Mouse (Mus musculus): ENCODE results near the gene Glrx5. TPM values are rescaled to one million over a fixed set of nuclear protein-coding genes. Genes with fewer than 3 reads are reported as not detected.

Glrx5 gene
- total and polyA plus RNA-seq, 2 experiments from 2014 or later: 35.8 to 185 TPM

- Histone ChIP-seq H3K4me1 (ENCODE audit: insufficient read depth, low read length) (peaks cover 3% of the 10 kb centered on the region; the same call in 1 of the 2 replicates), H3K4me2 (ENCODE audit: low read depth, low read length, poor library complexity, severe bottlenecking) (no peak overlapping the region), H3K27ac (ENCODE audit: low read depth, low read length) (no peak overlapping the region), H3K4me3 (ENCODE audit: low read depth, low read length) (no peak overlapping the region), H3K36me3 (ENCODE audit: insufficient read depth, low read length) (no peaks in the 10 kb centered on the region), H3K9me3 (ENCODE audit: low read length) (no peaks in the 10 kb centered on the region), H3K9ac (replicated peaks; ENCODE audit: low read length, poor library complexity, severe bottlenecking) (no peak overlapping the region), H3K27me3 (ENCODE audit: insufficient read depth, low read length) (peaks cover 21% of the 10 kb centered on the region)
- DNase-seq (ENCODE audit: low spot score) (no peak), ATAC-seq (ENCODE audit: low FRiP score) (no peak)
- no peak for TF ChIP-seq CTCF (IDR thresholded peaks at IDR 0.05)
- WGBS: 54% methylated on average over 17 of the region's 17 CpGs
Observed at GRCm38 (mm10) chr12:105013065-105013464, 19.4 kb upstream of the Glrx5 start.

- H3K27me3 ChIP-seq (ENCODE audit: insufficient read depth, low read length): 0 out of 2 replicates have a peak, but pooled peaks cover 4% of the 10 kb centered on the region
- peak; percentile 47 for DNase-seq (ENCODE audit: low spot score)
- ATAC-seq (ENCODE audit: low FRiP score): no peak
- no peak overlapping the region for H3K4me3 ChIP-seq (ENCODE audit: low read depth, low read length)
- no peak overlapping the region for H3K4me2 ChIP-seq (ENCODE audit: low read depth, low read length, poor library complexity, severe bottlenecking)
- WGBS: 73% methylated on average over 4 of the region's 4 CpGs
- no peak for TF ChIP-seq CTCF (IDR thresholded peaks at IDR 0.05)
- no peaks in the 10 kb centered on the region for H3K36me3 ChIP-seq (ENCODE audit: insufficient read depth, low read length)
- no peaks in the 10 kb centered on the region for H3K9me3 ChIP-seq (ENCODE audit: low read length)
- H3K4me1 ChIP-seq (ENCODE audit: insufficient read depth, low read length): no peaks in the 10 kb centered on the region
- H3K9ac ChIP-seq (replicated peaks; ENCODE audit: low read length, poor library complexity, severe bottlenecking): no peak overlapping the region
- no peak overlapping the region for H3K27ac ChIP-seq (ENCODE audit: low read depth, low read length)
Observed at GRCm38 (mm10) chr12:105016199-105016598, 16.3 kb upstream of the Glrx5 start.

- DNase-seq (ENCODE audit: low spot score) (peak; percentile 71), ATAC-seq (ENCODE audit: low FRiP score) (no peak)
- 74% methylated on average over 10 of the region's 10 CpGs for WGBS
- no peak for TF ChIP-seq CTCF (IDR thresholded peaks at IDR 0.05)
- no peaks in the 10 kb centered on the region for H3K4me1 ChIP-seq (ENCODE audit: insufficient read depth, low read length)
- no peak overlapping the region for H3K4me2 ChIP-seq (ENCODE audit: low read depth, low read length, poor library complexity, severe bottlenecking)
- H3K9me3 ChIP-seq (ENCODE audit: low read length): no peaks in the 10 kb centered on the region
- H3K9ac ChIP-seq (replicated peaks; ENCODE audit: low read length, poor library complexity, severe bottlenecking): no peak overlapping the region
- H3K27ac ChIP-seq (ENCODE audit: low read depth, low read length): no peak overlapping the region
- no peak overlapping the region for H3K4me3 ChIP-seq (ENCODE audit: low read depth, low read length)
- 0 out of 2 replicates have a peak, but pooled peaks cover 4% of the 10 kb centered on the region for H3K27me3 ChIP-seq (ENCODE audit: insufficient read depth, low read length)
- H3K36me3 ChIP-seq (ENCODE audit: insufficient read depth, low read length): no peaks in the 10 kb centered on the region
Observed at GRCm38 (mm10) chr12:105016639-105017038, 15.8 kb upstream of the Glrx5 start.

- Histone ChIP-seq H3K36me3 (ENCODE audit: insufficient read depth, low read length) (no peaks in the 10 kb centered on the region), H3K27me3 (ENCODE audit: insufficient read depth, low read length) (no peaks in the 10 kb centered on the region), H3K9ac (replicated peaks; ENCODE audit: low read length, poor library complexity, severe bottlenecking) (no peak overlapping the region), H3K9me3 (ENCODE audit: low read length) (no peaks in the 10 kb centered on the region), H3K27ac (ENCODE audit: low read depth, low read length) (no peak overlapping the region), H3K4me3 (ENCODE audit: low read depth, low read length) (no peak overlapping the region), H3K4me1 (ENCODE audit: insufficient read depth, low read length) (no peaks in the 10 kb centered on the region), H3K4me2 (ENCODE audit: low read depth, low read length, poor library complexity, severe bottlenecking) (no peak overlapping the region)
- DNase-seq (ENCODE audit: low spot score) (peak; percentile 19), ATAC-seq (ENCODE audit: low FRiP score) (no peak)
- TF ChIP-seq CTCF (IDR thresholded peaks at IDR 0.05): no peak
- 42% methylated on average over 19 of the region's 19 CpGs for WGBS
Observed at GRCm38 (mm10) chr12:105019359-105020219, 12.9 kb upstream of the Glrx5 start.

- Histone ChIP-seq H3K9ac (replicated peaks; ENCODE audit: low read length, poor library complexity, severe bottlenecking) (no peak overlapping the region), H3K4me2 (ENCODE audit: low read depth, low read length, poor library complexity, severe bottlenecking) (no peak overlapping the region), H3K36me3 (ENCODE audit: insufficient read depth, low read length) (no peaks in the 10 kb centered on the region), H3K4me1 (ENCODE audit: insufficient read depth, low read length) (no peaks in the 10 kb centered on the region), H3K9me3 (ENCODE audit: low read length) (no peaks in the 10 kb centered on the region), H3K27ac (ENCODE audit: low read depth, low read length) (no peak overlapping the region), H3K4me3 (ENCODE audit: low read depth, low read length) (no peak overlapping the region), H3K27me3 (ENCODE audit: insufficient read depth, low read length) (no peaks in the 10 kb centered on the region)
- no peak for TF ChIP-seq CTCF (IDR thresholded peaks at IDR 0.05)
- ATAC-seq (ENCODE audit: low FRiP score): no peak
- WGBS: 84% methylated on average over 8 of the region's 8 CpGs
- no peak for DNase-seq (ENCODE audit: low spot score)
Observed at GRCm38 (mm10) chr12:105021441-105022069, 10.9 kb upstream of the Glrx5 start.

- Histone ChIP-seq H3K4me1 (ENCODE audit: insufficient read depth, low read length) (no peaks in the 10 kb centered on the region), H3K4me2 (ENCODE audit: low read depth, low read length, poor library complexity, severe bottlenecking) (no peak overlapping the region), H3K9ac (replicated peaks; ENCODE audit: low read length, poor library complexity, severe bottlenecking) (no peak overlapping the region), H3K9me3 (ENCODE audit: low read length) (no peaks in the 10 kb centered on the region), H3K36me3 (ENCODE audit: insufficient read depth, low read length) (no peaks in the 10 kb centered on the region), H3K4me3 (ENCODE audit: low read depth, low read length) (no peak overlapping the region), H3K27me3 (ENCODE audit: insufficient read depth, low read length) (no peaks in the 10 kb centered on the region), H3K27ac (ENCODE audit: low read depth, low read length) (no peak overlapping the region)
- DNase-seq (ENCODE audit: low spot score) (no peak), ATAC-seq (ENCODE audit: low FRiP score) (no peak)
- no peak for TF ChIP-seq CTCF (IDR thresholded peaks at IDR 0.05)
- WGBS: 68% methylated on average over 7 of the region's 7 CpGs
Observed at GRCm38 (mm10) chr12:105022141-105022540, 10.3 kb upstream of the Glrx5 start.
